Mouse (Mus musculus): ENCODE results near the gene Aoc1. TPM values are rescaled to one million over a fixed set of nuclear protein-coding genes. Genes with fewer than 3 reads are reported as not detected.
"Not testable (repeated sequence)": the region's sequence is repeated elsewhere in the genome, so short reads cannot be mapped to it uniquely, and the experiment has no call there.

Aoc1 gene
- polyA plus RNA-seq, 1 experiment, result 0.04 TPM

DNA sequence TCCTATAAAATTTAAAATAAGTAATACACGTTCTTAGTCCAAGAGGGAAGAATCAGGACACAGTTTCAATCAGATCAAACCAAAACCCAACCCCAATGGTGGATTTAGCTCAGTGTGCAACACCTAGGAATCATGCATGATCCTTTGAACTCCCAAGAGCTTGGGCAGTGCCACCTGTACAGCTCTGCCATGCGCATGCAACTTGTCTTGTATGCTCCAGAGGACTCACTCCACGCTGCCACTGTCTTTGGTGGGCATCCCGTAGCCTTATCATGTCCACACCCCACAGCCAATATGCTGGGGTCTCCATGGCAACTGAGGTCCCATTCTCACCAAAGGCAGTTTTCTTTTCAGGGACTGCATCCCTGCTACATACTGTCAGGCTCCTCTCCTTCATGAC, 5.5 kb upstream of the Aoc1 start:
- Histone ChIP-seq H3K4me3 (ENCODE audit: insufficient read depth, low read length) (no peak overlapping the region), H3K4me1 (ENCODE audit: control insufficient read depth, insufficient read depth, low read length) (no peaks in the 10 kb centered on the region), H3K27ac (ENCODE audit: insufficient read depth, low read length) (no peak overlapping the region)
- TF ChIP-seq POLR2A (IDR thresholded peaks at IDR 0.05; ENCODE audit: extremely low read depth, insufficient read depth, low read length), result no peak
- no peak for TF ChIP-seq CTCF (IDR thresholded peaks at IDR 0.05; ENCODE audit: extremely low read depth, insufficient read depth, low read length)

- TF ChIP-seq CTCF (IDR thresholded peaks at IDR 0.05; ENCODE audit: extremely low read depth, insufficient read depth, low read length), result no peak
- no peak for TF ChIP-seq POLR2A (IDR thresholded peaks at IDR 0.05; ENCODE audit: extremely low read depth, insufficient read depth, low read length)
- no peak overlapping the region for H3K4me3 ChIP-seq (ENCODE audit: insufficient read depth, low read length)
- no peak overlapping the region for H3K27ac ChIP-seq (ENCODE audit: insufficient read depth, low read length)
- no peaks in the 10 kb centered on the region for H3K4me1 ChIP-seq (ENCODE audit: control insufficient read depth, insufficient read depth, low read length)
Observed at GRCm38 (mm10) chr6:48869774-48870173, 2.9 kb upstream of the Aoc1 start.

DNA sequence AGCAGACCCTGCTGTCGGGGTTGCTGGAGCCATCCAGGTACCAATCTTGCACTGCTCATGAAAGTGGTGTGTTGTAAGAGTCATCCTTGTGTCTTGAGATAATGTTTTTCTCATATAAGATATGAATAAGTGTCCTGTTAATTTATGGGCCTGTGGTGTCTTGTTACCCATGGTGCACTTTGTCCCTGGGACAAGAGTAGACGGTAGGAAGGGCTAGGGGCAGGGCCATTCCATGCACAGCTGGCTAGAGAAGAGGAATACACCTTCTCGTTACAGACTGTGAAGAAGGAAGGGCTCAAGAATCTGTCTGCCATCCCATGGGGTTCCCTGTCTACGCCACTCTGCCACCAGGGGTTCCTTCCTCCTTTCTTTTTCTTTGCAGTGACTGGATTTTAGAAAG, 1.9 kb downstream of the Aoc1 start:
- no peak for TF ChIP-seq POLR2A (IDR thresholded peaks at IDR 0.05; ENCODE audit: extremely low read depth, insufficient read depth, low read length)
- no peak for TF ChIP-seq CTCF (IDR thresholded peaks at IDR 0.05; ENCODE audit: extremely low read depth, insufficient read depth, low read length)
- Histone ChIP-seq H3K4me3 (ENCODE audit: insufficient read depth, low read length) (no peak overlapping the region), H3K4me1 (ENCODE audit: control insufficient read depth, insufficient read depth, low read length) (no peaks in the 10 kb centered on the region), H3K27ac (ENCODE audit: insufficient read depth, low read length) (no peak overlapping the region)

DNA sequence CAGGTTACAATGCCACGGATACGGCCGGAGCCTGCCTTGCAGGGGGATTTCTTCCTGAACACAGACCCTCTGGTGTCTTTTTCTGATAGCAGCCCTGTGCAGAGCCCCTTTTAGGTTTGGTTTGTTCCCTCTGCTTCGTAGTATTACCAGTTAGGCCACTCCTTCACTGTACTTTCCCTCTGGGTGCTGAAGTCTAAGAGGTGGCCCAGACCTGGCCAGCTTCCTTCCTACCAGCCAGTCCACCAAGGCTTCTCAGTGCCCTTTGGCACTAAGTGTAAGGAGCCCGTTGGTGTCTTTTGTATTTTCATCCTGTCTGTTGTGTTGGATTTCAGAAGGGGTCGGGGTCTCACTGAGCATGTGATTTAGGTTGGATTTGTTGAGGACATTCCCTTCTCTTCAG, 2.8 kb downstream of the Aoc1 start:
- Histone ChIP-seq H3K27ac (ENCODE audit: insufficient read depth, low read length) (no peak overlapping the region), H3K4me1 (ENCODE audit: control insufficient read depth, insufficient read depth, low read length) (no peaks in the 10 kb centered on the region), H3K4me3 (ENCODE audit: insufficient read depth, low read length) (no peak overlapping the region)
- TF ChIP-seq POLR2A (IDR thresholded peaks at IDR 0.05; ENCODE audit: extremely low read depth, insufficient read depth, low read length), result no peak
- TF ChIP-seq CTCF (IDR thresholded peaks at IDR 0.05; ENCODE audit: extremely low read depth, insufficient read depth, low read length), result no peak

GRCm38 (mm10) chr6:48876510-48877135, 3.9 kb downstream of the Aoc1 start:
- no peaks in the 10 kb centered on the region for H3K4me1 ChIP-seq (ENCODE audit: control insufficient read depth, insufficient read depth, low read length)
- H3K4me3 ChIP-seq (ENCODE audit: insufficient read depth, low read length), result no peak overlapping the region
- no peak overlapping the region for H3K27ac ChIP-seq (ENCODE audit: insufficient read depth, low read length)
- no peak for TF ChIP-seq CTCF (IDR thresholded peaks at IDR 0.05; ENCODE audit: extremely low read depth, insufficient read depth, low read length)
- no peak for TF ChIP-seq POLR2A (IDR thresholded peaks at IDR 0.05; ENCODE audit: extremely low read depth, insufficient read depth, low read length)

DNA sequence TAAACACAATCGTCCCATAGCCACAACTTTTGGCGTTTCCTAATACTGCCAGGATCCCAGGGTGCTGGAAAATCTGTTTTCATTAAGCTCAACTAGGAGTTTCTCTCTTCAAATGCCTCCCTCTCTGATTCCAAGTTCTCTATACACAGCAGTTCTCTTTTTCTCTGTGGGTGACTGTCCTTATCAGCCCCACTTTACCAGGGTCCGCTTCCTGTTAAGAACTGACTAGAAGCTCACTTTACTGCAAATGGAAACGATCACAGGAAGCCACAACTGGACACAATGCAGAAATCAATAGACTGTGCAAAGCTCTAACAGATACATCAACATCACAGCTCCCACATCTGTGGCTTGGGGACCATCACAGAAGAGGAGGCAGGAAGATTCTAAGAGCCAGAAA, 21.5 kb downstream of the Aoc1 start:
- no peak overlapping the region for H3K27ac ChIP-seq (ENCODE audit: insufficient read depth, low read length)
- no peaks in the 10 kb centered on the region for H3K4me1 ChIP-seq (ENCODE audit: control insufficient read depth, insufficient read depth, low read length)
- TF ChIP-seq CTCF (IDR thresholded peaks at IDR 0.05; ENCODE audit: extremely low read depth, insufficient read depth, low read length) (no peak), POLR2A (IDR thresholded peaks at IDR 0.05; ENCODE audit: extremely low read depth, insufficient read depth, low read length) (no peak)
- H3K4me3 ChIP-seq (ENCODE audit: insufficient read depth, low read length), result no peak overlapping the region

GRCm38 (mm10) chr6:48894938-48895818, 22.5 kb downstream of the Aoc1 start:
- Histone ChIP-seq H3K27ac (ENCODE audit: insufficient read depth, low read length) (no peak overlapping the region), H3K4me3 (ENCODE audit: insufficient read depth, low read length) (no peak overlapping the region), H3K4me1 (ENCODE audit: control insufficient read depth, insufficient read depth, low read length) (no peaks in the 10 kb centered on the region)
- TF ChIP-seq CTCF (IDR thresholded peaks at IDR 0.05; ENCODE audit: extremely low read depth, insufficient read depth, low read length) (no peak), POLR2A (IDR thresholded peaks at IDR 0.05; ENCODE audit: extremely low read depth, insufficient read depth, low read length) (no peak)

GRCm38 (mm10) chr6:48895941-48896340, 23.2 kb downstream of the Aoc1 start:
- Histone ChIP-seq H3K4me1 (ENCODE audit: control insufficient read depth, insufficient read depth, low read length) (no peaks in the 10 kb centered on the region), H3K4me3 (ENCODE audit: insufficient read depth, low read length) (no peak overlapping the region), H3K27ac (ENCODE audit: insufficient read depth, low read length) (no peak overlapping the region)
- TF ChIP-seq CTCF (IDR thresholded peaks at IDR 0.05; ENCODE audit: extremely low read depth, insufficient read depth, low read length), result no peak

- TF ChIP-seq CTCF (IDR thresholded peaks at IDR 0.05; ENCODE audit: extremely low read depth, insufficient read depth, low read length) (no peak), POLR2A (IDR thresholded peaks at IDR 0.05; ENCODE audit: extremely low read depth, insufficient read depth, low read length) (no peak)
- Histone ChIP-seq H3K4me1 (ENCODE audit: control insufficient read depth, insufficient read depth, low read length) (no peaks in the 10 kb centered on the region), H3K27ac (ENCODE audit: insufficient read depth, low read length) (no peak overlapping the region), H3K4me3 (ENCODE audit: insufficient read depth, low read length) (no peak overlapping the region)
Observed at GRCm38 (mm10) chr6:48896956-48897355, 24.3 kb downstream of the Aoc1 start.

GRCm38 (mm10) chr6:48901316-48901715, 28.6 kb downstream of the Aoc1 start:
- H3K4me1 ChIP-seq (ENCODE audit: control insufficient read depth, insufficient read depth, low read length); H3K4me3 ChIP-seq (ENCODE audit: insufficient read depth, low read length); H3K27ac ChIP-seq (ENCODE audit: insufficient read depth, low read length): not testable (repeated sequence)

Data from cortical plate, adult 2 months (tissue).